Mouse (Mus musculus) forebrain, embryonic 13.5 days (tissue): ENCODE data around the gene Iqcc. TPM values are rescaled to one million over a fixed set of nuclear protein-coding genes. Genes with fewer than 3 reads are reported as not detected.

Experiments used
- ATAC-seq: fragments of 200-750 bp; cut with Nextera tagmentation; 2 replicates; pipeline ENCODE4 v1.8.0; 2017
- H3K27ac ChIP-seq: fragments of 300-500 bp; sonication (generic); 2 replicates; pipeline ENCODE4 v1.5.1; 2015; ENCODE audit warnings: inconsistent platforms, mild to moderate bottlenecking, moderate library complexity
- H3K27me3 ChIP-seq: fragments of 300-500 bp; sonication (generic); 2 replicates; pipeline ENCODE4 v1.6.1; 2015; ENCODE audit warnings: mild to moderate bottlenecking, inconsistent platforms
- H3K36me3 ChIP-seq: fragments of 300-500 bp; sonication (generic); 2 replicates; pipeline ENCODE4 v1.6.1; 2015; ENCODE audit warnings: mild to moderate bottlenecking, inconsistent platforms; ENCODE audit not compliant: poor library complexity, severe bottlenecking
- H3K4me1 ChIP-seq: fragments of 300-500 bp; sonication (generic); 2 replicates; pipeline ENCODE4 v1.6.1; 2015; ENCODE audit warnings: inconsistent platforms
- H3K4me2 ChIP-seq: fragments of 300-500 bp; sonication (generic); 2 replicates; pipeline ENCODE4 v1.6.1; 2015; ENCODE audit warnings: inconsistent platforms, mild to moderate bottlenecking, moderate library complexity
- H3K4me3 ChIP-seq: fragments of 300-500 bp; sonication (generic); 2 replicates; pipeline ENCODE4 v1.5.1; 2015; ENCODE audit warnings: mild to moderate bottlenecking, inconsistent platforms
- H3K9ac ChIP-seq: fragments of 300-500 bp; sonication (generic); 2 replicates; pipeline ENCODE4 v1.6.1; 2015; ENCODE audit warnings: mild to moderate bottlenecking, inconsistent platforms
- H3K9me3 ChIP-seq: fragments of 300-500 bp; sonication (generic); replicated peaks from 2 replicates; pipeline ENCODE4 v1.6.1; 2016; ENCODE audit warnings: inconsistent platforms
- WGBS: fragments of 180-500 bp; shearing (Covaris S2); methylation state at CpG from one replicate; pipeline ENCODE4 v1.1.7; 2015; 5-methylcytosine and 5-hydroxymethylcytosine counted together
- polyA plus RNA-seq: library from polyadenylated mRNA; unstranded; fragments of >200 nt; fragmentation: Nextera tagmentation; extraction: Ambion mirVana; gene quantifications from 2 replicates; pipeline ENCODE4 v1.2.1, GENCODE M21; 2015

The Iqcc gene
- polyA plus RNA-seq, 1 experiment from 2014 or later = 31.5 TPM

DNA sequence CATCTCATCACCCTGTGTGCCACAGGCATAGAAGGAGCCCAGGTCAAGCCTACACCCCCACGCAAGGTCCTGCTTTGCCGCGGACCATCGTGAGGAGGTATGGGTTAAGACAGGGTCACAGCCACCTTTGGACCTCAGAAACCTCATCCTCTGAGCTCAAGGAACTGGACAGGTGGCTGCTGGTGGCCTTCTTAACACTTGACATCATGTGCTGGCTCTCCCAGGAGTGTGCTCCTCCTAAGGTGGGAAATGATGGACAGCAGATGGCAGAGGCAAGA, 45.9 kb downstream of the Iqcc start:
- ATAC-seq = no peak
- WGBS = 94% methylated on average over 4 of the region's 4 CpGs

DNA sequence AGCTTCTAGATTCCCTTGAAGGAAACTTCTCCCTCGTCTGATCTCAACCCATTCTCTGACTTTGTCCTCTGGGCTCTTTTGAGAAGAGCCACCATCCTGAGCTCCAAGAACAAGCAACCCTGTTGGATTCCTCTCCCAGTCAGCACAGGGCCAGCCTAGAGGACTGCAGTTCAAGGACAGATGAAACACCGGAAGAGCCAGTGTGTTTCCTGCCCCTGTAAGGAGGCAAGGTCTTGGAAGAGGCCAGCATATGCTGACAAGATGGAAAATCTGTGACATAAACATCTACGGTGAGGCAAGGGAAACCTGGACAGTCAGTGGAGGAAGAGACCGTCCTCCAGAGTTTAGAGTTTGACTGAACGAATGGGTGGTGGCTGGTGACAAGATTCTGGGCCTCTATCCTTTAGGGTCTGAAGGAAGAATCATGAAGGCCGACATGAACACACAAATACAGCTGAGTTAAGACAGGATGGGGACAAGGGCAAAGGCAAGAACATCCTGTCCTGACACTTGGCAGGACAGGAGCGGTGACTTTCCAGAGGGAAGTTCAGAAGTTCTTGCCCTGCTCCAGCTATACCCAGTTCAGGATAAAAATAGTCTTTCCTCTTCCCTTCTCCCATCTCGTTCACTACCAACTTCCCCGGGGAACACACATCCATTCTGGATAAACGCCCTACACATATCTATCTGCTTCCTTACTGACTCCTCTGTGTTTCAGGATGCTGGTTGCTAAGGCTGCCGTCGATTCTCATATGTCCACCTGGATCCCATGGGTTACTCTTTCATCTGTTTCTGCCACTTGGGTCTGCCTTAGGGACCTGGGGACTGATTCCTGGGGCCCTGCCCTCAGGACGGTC, 46.4 kb downstream of the Iqcc start:
- Histone ChIP-seq H3K4me3 (no peak overlapping the region), H3K27ac (no peak overlapping the region), H3K4me1 (peaks cover 7% of the 10 kb centered on the region; the same call in 1 of the 2 replicates), H3K9ac (no peak overlapping the region), H3K27me3 (no peaks in the 10 kb centered on the region), H3K9me3 (no peaks in the 10 kb centered on the region), H3K36me3 (no peaks in the 10 kb centered on the region), H3K4me2 (no peak overlapping the region)
- 89% methylated on average over 13 of the region's 13 CpGs for WGBS
- no peak for ATAC-seq

More for the DNA sequence above, 45.9 kb downstream of the Iqcc start:
- no peak overlapping the region for H3K4me2 ChIP-seq
- H3K36me3 ChIP-seq = no peaks in the 10 kb centered on the region
- no peak overlapping the region for H3K9ac ChIP-seq
- H3K9me3 ChIP-seq = no peaks in the 10 kb centered on the region
- peaks cover 7% of the 10 kb centered on the region; the same call in 1 of the 2 replicates for H3K4me1 ChIP-seq
- no peak overlapping the region for H3K4me3 ChIP-seq
- no peak overlapping the region for H3K27ac ChIP-seq
- H3K27me3 ChIP-seq = no peaks in the 10 kb centered on the region

DNA sequence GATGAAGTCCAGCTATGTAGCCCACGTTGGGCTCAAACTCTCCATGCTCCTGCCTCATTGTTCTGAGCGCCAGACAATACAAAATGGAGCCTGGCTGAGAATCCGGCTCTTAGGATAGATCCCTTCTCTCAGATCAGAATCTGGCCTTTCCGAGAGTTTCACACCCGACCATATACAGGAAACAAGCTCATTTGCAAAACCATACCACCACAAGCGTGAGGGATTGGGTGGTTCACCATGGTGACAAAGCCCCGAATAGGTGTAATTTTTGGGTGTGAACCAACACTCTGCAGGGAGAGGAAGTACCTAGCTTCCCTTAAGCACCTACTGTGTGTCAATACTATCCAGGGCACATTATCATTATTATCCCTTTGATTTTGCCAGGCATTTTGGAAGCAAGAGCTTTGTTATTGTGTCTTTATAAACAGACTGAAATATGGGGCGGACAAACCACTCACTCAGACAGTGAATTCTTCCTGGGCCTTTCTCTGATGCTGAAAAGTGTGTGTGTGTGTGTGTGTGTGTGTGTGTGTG, 47.3 kb downstream of the Iqcc start:
- no peak for ATAC-seq
- H3K4me3 ChIP-seq = no peak overlapping the region
- no peaks in the 10 kb centered on the region for H3K4me1 ChIP-seq
- no peak overlapping the region for H3K27ac ChIP-seq
- 76% methylated on average over 8 of the region's 8 CpGs for WGBS
- H3K4me2 ChIP-seq = no peak overlapping the region
- no peaks in the 10 kb centered on the region for H3K27me3 ChIP-seq
- H3K9ac ChIP-seq = no peak overlapping the region
- H3K36me3 ChIP-seq = no peaks in the 10 kb centered on the region
- no peaks in the 10 kb centered on the region for H3K9me3 ChIP-seq

DNA sequence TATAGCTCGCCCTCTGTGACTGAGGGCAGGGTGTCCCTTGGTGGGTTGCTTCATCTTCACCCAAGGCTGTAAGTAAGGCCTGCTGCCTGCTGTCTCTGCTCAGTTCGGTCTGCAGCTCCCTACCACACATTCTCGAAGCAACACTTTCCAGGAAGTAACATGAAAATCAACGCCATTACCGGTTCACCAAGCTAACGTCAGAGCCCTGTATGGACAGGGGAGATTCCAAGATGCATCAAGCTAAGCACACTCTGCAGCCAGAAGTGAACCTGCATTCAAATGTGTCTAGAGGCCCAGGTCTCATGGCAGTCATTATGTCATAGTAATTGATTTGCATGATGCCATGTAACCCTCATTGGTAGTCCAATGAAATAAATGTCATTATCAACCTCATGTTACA, 48.9 kb downstream of the Iqcc start:
- Histone ChIP-seq H3K9ac (no peak overlapping the region), H3K4me3 (no peak overlapping the region), H3K9me3 (no peaks in the 10 kb centered on the region), H3K27me3 (no peaks in the 10 kb centered on the region), H3K4me2 (no peak overlapping the region), H3K4me1 (no peaks in the 10 kb centered on the region), H3K36me3 (no peaks in the 10 kb centered on the region), H3K27ac (no peak overlapping the region)
- 85% methylated on average over 6 of the region's 6 CpGs for WGBS
- no peak for ATAC-seq

DNA sequence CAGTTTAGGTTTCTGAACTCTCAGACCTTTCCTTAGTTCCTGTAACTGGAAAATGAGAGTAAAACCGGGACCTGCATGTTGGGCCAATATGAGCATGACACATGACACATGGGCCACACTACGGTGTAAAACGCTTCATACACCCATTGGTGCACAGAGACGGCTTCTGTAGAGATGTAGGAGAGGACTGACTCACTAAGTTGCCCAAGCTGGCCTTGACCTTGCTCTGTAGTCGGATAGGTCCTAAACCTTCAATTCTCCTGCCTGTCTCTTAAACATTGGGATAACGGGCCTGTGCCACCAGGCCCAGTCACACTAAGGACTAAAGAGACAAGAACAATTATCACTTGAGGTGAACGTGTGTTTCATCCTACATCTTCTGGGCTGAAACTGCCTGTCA, 50.5 kb downstream of the Iqcc start:
- ATAC-seq = no peak
- H3K27me3 ChIP-seq = no peaks in the 10 kb centered on the region
- no peaks in the 10 kb centered on the region for H3K36me3 ChIP-seq
- H3K4me3 ChIP-seq = no peak overlapping the region
- H3K9me3 ChIP-seq = no peaks in the 10 kb centered on the region
- no peak overlapping the region for H3K4me2 ChIP-seq
- 92% methylated on average over 7 of the region's 7 CpGs for WGBS
- no peak overlapping the region for H3K9ac ChIP-seq
- no peak overlapping the region for H3K27ac ChIP-seq
- no peaks in the 10 kb centered on the region for H3K4me1 ChIP-seq

DNA sequence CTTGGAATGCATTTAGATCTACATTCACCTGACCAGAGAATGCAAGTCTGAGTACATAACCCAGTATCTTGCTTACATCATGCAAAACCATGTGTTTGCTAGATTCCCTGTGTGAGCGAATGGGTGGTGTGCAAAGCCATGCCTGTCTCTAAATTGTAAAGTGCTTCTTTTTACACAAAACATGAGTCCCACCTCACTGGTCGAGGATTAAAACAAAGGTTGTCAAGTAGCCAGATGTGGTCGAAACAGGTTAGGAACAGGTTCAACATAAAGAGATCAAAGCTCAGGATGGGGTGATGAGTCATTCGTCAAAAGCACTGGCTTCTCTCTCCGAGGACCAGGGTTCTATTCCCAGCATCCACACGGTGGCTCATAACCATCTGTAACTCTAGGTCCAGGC, 53.8 kb downstream of the Iqcc start:
- Histone ChIP-seq H3K4me3 (no peak overlapping the region), H3K4me1 (no peaks in the 10 kb centered on the region), H3K4me2 (no peak overlapping the region), H3K27ac (no peak overlapping the region), H3K9ac (no peak overlapping the region), H3K27me3 (no peaks in the 10 kb centered on the region), H3K36me3 (no peaks in the 10 kb centered on the region), H3K9me3 (no peaks in the 10 kb centered on the region)
- 86% methylated on average over 6 of the region's 6 CpGs for WGBS
- no peak for ATAC-seq

Other genes starting within 250 kb of the Iqcc start
- 12.9 and 13.6 TPM in 2 replicates for gene Zbtb8a, start 241.0 kb downstream of the Iqcc start, polyA plus RNA-seq
- 4.3 and 5.3 TPM in 2 replicates for gene Zbtb8b, start 178.2 kb downstream of the Iqcc start, polyA plus RNA-seq
- gene Bsdc1, start 157.5 kb downstream of the Iqcc start, polyA plus RNA-seq = 32.8 and 33.6 TPM in 2 replicates
- gene Tssk3, start 128.1 kb downstream of the Iqcc start, polyA plus RNA-seq = not detected in 2 replicates
- gene Fam229a, start 127.9 kb downstream of the Iqcc start, polyA plus RNA-seq = not detected in 2 replicates
- gene Marcksl1, start 105.5 kb downstream of the Iqcc start, polyA plus RNA-seq = 1,756 and 1,774 TPM in 2 replicates
- gene Hdac1, start 76.4 kb downstream of the Iqcc start, polyA plus RNA-seq = 189 and 191 TPM in 2 replicates
- 7.6 and 9.2 TPM in 2 replicates for gene Lck, start 45.5 kb downstream of the Iqcc start, polyA plus RNA-seq
- 0.31 and 0.68 TPM in 2 replicates for gene Fam167b, start 40.5 kb downstream of the Iqcc start, polyA plus RNA-seq
- gene Eif3i, start 18.5 kb downstream of the Iqcc start, polyA plus RNA-seq = 251 and 261 TPM in 2 replicates
- gene Tmem234, start 18.4 kb downstream of the Iqcc start, polyA plus RNA-seq = 186 and 193 TPM in 2 replicates
- gene Dcdc2b, start 4.8 kb downstream of the Iqcc start, polyA plus RNA-seq = 2.3 and 4.5 TPM in 2 replicates
- gene Ccdc28b, start 4.8 kb upstream of the Iqcc start, polyA plus RNA-seq = 97.7 and 104 TPM in 2 replicates
- 75.9 and 79.8 TPM in 2 replicates for gene Txlna, start 22.0 kb upstream of the Iqcc start, polyA plus RNA-seq
- 14.4 and 15.8 TPM in 2 replicates for gene Kpna6, start 53.7 kb upstream of the Iqcc start, polyA plus RNA-seq
- gene Tmem39b, start 77.7 kb upstream of the Iqcc start, polyA plus RNA-seq = 15.5 and 21.1 TPM in 2 replicates
- gene Khdrbs1, start 123.2 kb upstream of the Iqcc start, polyA plus RNA-seq = 190 TPM in 2 replicates
- 358 and 389 TPM in 2 replicates for gene Ptp4a2, start 192.1 kb upstream of the Iqcc start, polyA plus RNA-seq